Mouse (Mus musculus) lung, postnatal 0 days (tissue): ENCODE measurements at regions not wholly inside any gene's neighbourhood (a gene's known extent, or its start where the extent isn't known, plus 50 kb on each side); places are given as distances from the start of the nearest gene placed in this dataset.

Experiments used
- CTCF ChIP-seq: IDR thresholded peaks from 2 replicates; pipeline ENCODE4 v1.5.1; 2016; ENCODE audit warnings: antibody characterized with exemption, mild to moderate bottlenecking
- EP300 ChIP-seq: IDR thresholded peaks from 2 replicates; pipeline ENCODE4 v1.6.1; 2016; ENCODE audit warnings: antibody characterized with exemption, mild to moderate bottlenecking, control low read depth

GRCm38 (mm10) chr2:75064406-75065115 is 239.0 kb downstream of the Mtx2 start:
- TF ChIP-seq EP300 (no peak), CTCF (no peak)
